Mouse (Mus musculus): Measurements from ENCODE around the gene Aatk.

Aatk gene

DNA sequence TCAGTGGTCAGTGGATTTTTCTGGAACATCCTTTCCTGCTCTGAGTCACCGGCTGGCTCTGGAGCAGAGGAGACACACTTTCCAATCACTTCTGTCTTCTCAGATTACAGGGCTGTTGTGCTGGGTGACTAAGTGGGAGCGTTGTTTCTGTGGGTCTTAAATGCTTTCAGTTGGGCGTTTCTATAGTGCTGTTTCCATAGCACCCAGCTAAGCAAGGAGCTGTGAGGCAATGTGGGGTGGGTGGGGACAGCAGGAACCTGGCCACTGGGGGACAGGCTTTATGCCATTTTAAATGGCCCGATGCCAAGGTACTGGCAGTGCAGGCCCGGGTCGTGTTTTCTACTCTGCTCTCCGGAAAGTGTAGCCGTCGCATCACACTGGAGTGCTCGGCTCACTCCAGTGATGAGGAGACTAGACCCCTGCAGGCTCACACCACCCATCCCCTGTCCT is 57.8 kb downstream of the Aatk start:
- peak; percentile 76 for DNase-seq (ENCODE audit: low spot score in 2 of 2)

DNA sequence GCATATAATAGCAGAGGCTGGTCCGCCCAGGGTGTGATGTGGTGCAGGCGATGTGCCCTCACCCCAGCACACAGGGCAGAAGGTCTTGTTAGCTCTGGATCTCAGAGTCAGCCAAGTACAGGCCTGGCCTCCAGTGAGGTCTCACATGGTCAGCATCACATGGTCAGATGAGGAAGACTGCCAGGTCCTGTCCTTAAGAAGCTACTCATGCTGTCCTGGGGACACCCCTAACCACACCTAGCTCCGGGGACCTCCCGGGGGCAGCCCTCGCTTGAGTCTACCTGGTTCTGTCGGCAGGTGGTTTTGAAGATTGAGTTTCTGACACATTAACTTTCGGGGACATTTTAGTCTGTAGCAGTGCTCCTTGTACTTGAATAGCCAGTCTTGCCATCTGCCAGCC is 58.6 kb downstream of the Aatk start:
- DNase-seq (ENCODE audit: low spot score in 2 of 2), result no peak

DNA sequence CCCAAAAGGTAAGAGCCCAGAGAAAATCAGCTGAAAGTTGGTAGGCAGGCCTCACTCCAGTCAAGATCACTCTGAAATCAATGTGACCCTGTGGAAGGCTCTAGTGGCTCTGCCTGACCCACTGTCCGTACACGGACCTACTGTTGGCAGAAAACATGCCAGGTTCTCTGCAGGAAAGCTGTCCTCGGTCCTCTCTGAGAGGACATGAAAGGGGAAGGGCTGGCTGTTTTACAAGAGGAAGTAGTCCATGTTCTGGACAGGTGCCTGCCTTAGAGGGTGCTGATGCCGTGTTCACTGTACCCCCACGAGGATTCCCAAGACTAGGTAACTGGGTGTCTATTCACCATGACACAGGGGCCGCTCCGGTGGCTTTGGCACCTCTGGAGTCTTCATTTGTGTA is 59.1 kb downstream of the Aatk start:
- no peak for DNase-seq (ENCODE audit: low spot score in 2 of 2)

GRCm38 (mm10) chr11:119986751-119987425 is 60.1 kb downstream of the Aatk start:
- DNase-seq (ENCODE audit: low spot score in 2 of 2), result no peak

DNA sequence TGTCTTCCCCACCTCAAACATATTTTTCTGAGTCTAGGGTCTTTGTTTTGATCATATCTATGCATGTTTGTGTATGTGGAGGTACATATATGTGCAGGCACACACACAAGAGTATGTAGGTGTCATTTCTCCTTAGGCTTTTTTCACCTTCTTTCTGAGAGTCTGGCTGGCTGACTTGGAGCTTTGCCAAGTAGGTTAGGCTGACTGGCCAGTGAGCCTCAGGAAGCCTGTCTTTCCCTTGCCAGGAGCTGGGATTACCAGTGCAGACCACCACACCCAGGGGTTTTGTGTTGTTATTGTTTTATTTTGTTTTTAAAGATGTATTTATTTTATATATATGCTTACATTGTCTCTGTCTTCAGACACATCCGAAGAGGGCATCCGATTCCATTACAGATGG is 63.8 kb downstream of the Aatk start:
- no peak for DNase-seq (ENCODE audit: low spot score in 2 of 2)

DNA sequence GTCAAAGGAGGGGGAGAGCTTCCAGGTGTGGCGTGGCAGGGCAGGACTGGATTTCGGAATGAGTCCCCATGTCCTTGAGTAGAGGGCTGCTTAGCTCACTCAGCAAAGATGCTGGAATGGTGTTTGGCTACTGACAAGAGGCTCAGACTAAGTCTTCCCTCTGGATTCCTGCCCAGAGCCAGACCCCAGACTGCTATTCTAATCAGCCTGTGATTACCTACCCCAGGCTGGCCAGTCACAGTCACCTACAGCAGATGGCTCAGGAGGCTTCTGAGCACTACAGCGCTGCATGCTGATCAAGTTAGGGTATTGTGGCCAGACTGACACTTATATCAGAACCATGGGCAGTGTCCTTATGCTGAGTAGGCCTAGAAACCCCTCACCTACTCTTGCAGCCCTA is 64.7 kb downstream of the Aatk start:
- no peak for DNase-seq (ENCODE audit: low spot score in 2 of 2)

DNA sequence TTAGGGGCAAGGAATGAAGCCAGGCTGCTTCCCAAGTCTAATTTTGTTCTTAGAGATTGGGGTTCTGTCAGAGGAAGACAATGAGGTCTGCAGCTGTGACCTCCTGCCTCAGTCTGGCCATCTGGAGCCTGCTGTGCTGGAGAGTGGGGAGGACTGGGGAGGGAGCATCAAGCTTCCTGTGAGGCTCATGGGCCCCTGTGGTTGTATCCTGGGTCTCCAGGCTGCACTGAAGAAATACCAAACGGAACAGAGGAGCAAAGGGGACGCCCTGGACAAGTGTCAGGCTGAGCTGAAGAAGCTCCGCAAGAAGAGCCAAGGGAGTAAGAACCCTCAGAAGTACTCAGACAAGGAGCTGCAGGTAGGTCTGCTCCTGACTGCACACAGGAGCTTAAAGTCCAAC is 65.2 kb downstream of the Aatk start:
- no peak for DNase-seq (ENCODE audit: low spot score in 2 of 2)

- DNase-seq (ENCODE audit: low spot score in 2 of 2), result no peak
Measured at GRCm38 (mm10) chr11:119979596-119980385, 67.2 kb downstream of the Aatk start.

DNA sequence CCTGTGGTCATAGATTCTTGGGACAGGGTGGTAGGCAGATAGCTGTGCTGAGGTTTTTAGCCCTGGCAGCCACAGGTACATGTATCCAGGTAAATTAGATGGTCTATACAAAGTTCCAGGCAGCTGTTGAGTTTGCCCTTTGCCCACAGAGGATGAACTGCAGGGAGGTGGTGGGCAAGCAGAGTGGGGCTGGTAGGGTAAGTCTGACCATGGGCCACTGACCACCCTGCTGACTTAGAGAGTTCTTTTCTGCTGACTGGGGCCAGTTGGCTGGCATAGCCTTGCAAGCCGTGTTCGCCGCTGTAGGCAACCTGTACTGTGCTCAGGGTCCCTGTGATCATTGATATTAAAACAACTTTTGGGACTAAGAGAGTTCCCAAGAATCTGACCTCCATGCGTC is 68.3 kb downstream of the Aatk start:
- no peak for DNase-seq (ENCODE audit: low spot score in 2 of 2)

- DNase-seq (ENCODE audit: low spot score in 2 of 2), result no peak
Measured at GRCm38 (mm10) chr11:119975739-119976501, 71.0 kb downstream of the Aatk start.

DNA sequence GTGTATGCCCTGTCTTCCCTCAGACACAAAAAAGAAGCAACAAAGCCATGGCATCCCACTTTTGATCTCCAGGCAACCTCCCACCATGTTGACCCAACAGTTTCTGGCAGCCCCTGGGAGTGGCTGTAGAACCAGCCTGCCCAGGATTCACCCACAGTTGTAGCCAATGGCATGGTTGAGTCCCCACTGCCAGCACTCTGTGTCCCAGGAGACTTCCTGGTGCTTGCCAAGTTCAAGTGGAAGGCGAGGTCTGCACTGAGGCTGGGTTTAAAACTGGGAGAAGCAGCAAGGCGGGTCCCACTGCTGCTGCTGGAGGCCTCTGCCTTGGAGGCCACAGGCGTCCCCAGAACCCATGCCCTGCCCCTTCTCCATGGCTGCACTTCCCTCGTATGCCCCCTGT is 73.2 kb downstream of the Aatk start:
- DNase-seq (ENCODE audit: low spot score in 2 of 2), result no peak

- no peak for DNase-seq (ENCODE audit: low spot score in 2 of 2)
Measured at GRCm38 (mm10) chr11:119970021-119970851, 76.7 kb downstream of the Aatk start.

- no peak for DNase-seq (ENCODE audit: low spot score in 2 of 2)
Measured at GRCm38 (mm10) chr11:119967892-119968291, 79.1 kb downstream of the Aatk start.

GRCm38 (mm10) chr11:119967401-119967800 is 79.6 kb downstream of the Aatk start:
- DNase-seq (ENCODE audit: low spot score in 2 of 2), result no peak

GRCm38 (mm10) chr11:119966294-119966693 is 80.7 kb downstream of the Aatk start:
- DNase-seq (ENCODE audit: low spot score in 2 of 2), result no peak

GRCm38 (mm10) chr11:119965053-119965452 is 81.9 kb downstream of the Aatk start:
- no peak for DNase-seq (ENCODE audit: low spot score in 2 of 2)

DNA sequence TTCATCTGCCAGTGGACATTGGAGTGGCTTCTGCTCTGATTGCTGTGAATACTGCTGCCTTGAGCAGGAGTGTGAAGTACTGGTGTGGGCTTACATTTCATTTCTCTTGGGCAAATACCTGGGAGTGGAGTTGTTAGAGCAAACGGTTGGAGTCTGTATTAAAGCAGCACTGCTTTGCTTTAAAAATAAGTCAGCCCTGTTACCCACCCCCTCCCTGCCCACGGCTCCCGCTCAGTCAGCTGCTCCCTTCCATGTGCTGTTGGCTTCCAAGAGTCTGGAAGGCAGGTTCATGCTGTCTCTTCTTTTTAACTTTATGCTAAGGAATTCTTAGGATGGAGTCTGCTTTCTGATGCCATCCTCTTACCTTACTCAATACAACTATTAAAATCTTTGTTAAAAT is 85.5 kb downstream of the Aatk start:
- DNase-seq (ENCODE audit: low spot score in 2 of 2), result no peak

DNA sequence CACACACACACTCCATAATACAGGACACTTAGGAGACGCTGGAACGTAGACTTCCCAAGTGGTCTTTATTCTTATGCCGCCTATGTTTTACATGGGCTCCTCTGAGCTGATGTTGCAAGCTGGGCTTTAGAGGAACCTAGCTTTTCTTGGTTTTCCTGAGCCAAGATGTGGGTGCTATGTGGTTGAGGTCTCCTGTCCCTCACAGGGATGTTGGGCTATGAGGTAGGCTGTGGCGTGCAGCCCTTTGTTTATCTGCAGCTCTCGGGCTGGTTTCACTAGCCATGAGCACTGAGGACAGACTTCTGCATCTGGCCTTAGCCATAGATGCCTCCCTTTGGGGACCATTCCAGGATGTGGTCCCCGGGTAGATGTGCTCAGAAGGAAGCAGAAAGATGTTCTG is 86.3 kb downstream of the Aatk start:
- DNase-seq (ENCODE audit: low spot score in 2 of 2), result no peak

- no peak for DNase-seq (ENCODE audit: low spot score in 2 of 2)
Measured at GRCm38 (mm10) chr11:119959714-119960113, 87.3 kb downstream of the Aatk start.

DNA sequence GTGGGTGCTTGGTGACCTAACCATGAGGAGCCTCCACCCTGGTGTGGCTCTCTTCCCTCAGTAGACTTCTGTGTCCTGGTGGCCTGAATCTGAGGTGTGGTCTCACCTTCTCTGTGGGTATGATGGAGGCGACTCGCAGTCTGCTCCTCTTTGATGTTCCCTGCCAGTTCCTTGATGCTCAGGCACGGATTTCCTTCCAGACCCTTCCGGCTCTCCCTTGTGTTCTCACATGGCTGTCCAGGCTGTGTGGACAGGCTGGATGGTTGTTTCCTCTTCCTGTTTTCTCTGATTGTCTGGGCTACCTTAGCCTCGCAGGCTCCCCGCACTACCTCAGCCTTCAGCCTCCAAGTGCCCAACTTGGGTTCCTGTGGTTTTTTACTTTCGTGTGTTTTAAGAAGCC is 88.1 kb downstream of the Aatk start:
- DNase-seq (ENCODE audit: low spot score in 2 of 2), result no peak
